9 mouse cellular contexts compared by ENCODE assay signal in the genomic region with DNA sequence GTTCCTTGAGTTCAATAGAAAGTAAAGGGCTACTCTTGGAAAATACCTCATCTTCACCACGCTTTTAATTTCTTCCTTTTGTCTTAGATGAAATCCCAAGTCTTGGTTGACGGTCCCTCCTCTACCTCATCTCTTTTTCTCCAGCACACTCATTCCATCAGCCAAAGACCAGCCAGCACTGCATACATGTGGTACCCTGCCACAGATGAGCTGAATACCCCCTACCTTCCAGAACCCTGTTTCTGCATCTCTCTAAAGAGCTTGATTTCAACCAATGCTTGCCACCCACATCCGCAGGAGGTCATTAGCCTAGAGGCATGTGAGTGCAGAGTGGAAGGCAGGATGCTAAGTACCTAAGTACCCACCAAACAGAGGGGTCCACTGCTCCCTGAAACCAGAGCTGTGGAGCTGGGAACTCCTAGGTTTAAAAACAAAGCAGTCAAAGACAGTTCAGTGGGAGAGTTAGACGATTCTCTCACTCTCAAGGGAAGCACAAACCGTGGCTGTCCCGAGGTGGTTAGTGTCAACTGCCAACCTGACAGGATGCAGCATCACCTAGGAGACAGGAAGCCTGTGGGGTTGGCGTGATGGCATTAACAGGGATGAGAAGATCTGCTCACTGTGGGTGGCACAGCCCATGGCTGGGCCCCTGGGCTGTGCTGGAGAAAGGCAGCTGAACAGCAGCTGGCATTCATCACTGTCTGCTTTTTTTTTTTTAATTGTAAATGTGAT.
DNase-seq lines count a peak whose midpoint lies in the region; ATAC-seq and TF ChIP-seq lines count a peak whose summit lies in the region.
"Had no signal": no experiment of that assay in that cellular context is flagged by ENCODE, and none has a peak within 500 bp of the region (broad histone marks: within the 10 kb centered on the region; RNA-seq: fewer than 3 reads in every experiment).

No protein-coding gene starts in this region.

- H3K9me3 ChIP-seq in heart, embryonic 13.5 days = no peaks in the 10 kb centered on the region
- H3K9me3 ChIP-seq in hindbrain, embryonic 13.5 days = no peaks in the 10 kb centered on the region

- no peak for TF ChIP-seq POLR2A in heart, adult 2 months (IDR thresholded peaks at IDR 0.05; ENCODE audit: insufficient read depth, low read depth, low read length)
- no peak for TF ChIP-seq POLR2A in brain, embryonic 14.5 days (IDR thresholded peaks at IDR 0.05; ENCODE audit: borderline replicate concordance, extremely low read depth, insufficient read depth, insufficient read length, poor library complexity, severe bottlenecking)

- intact Hi-C loops in heart, adult 2 months (cut with DNase I) = no loop called here

- no peaks in the 10 kb centered on the region for H3K27me3 ChIP-seq in heart, embryonic 13.5 days (replicated peaks)
- no peaks in the 10 kb centered on the region for H3K27me3 ChIP-seq in heart, adult 2 months (ENCODE audit: control insufficient read depth, insufficient read depth, low read length)
- H3K27me3 ChIP-seq in hindbrain, embryonic 13.5 days = no peaks in the 10 kb centered on the region

- no peak overlapping the region for H3K4me3 ChIP-seq in heart, embryonic 13.5 days
- H3K4me3 ChIP-seq in heart, adult 2 months = no peak overlapping the region
- H3K4me3 ChIP-seq in hindbrain, embryonic 13.5 days = no peak overlapping the region

- no peak overlapping the region for H3K4me2 ChIP-seq in heart, embryonic 13.5 days
- H3K4me2 ChIP-seq in hindbrain, embryonic 13.5 days = no peak overlapping the region

- H3K4me1 ChIP-seq in heart, embryonic 13.5 days = peaks cover 48% of the 10 kb centered on the region
- peaks cover 6% of the 10 kb centered on the region for H3K4me1 ChIP-seq in heart, adult 2 months (ENCODE audit: control insufficient read depth, insufficient read depth, low read length)
- H3K4me1 ChIP-seq in hindbrain, embryonic 13.5 days (replicated peaks) = peaks cover 41% of the 10 kb centered on the region

- H3K9ac ChIP-seq in heart, embryonic 13.5 days = no peak overlapping the region
- no peak overlapping the region for H3K9ac ChIP-seq in heart, adult 2 months (ENCODE audit: low read depth, low read length)
- no peak overlapping the region for H3K9ac ChIP-seq in hindbrain, embryonic 13.5 days

- 42% methylated on average over 7 of the region's 7 CpGs for WGBS in heart, embryonic 13.5 days
- 63% methylated on average over 7 of the region's 7 CpGs for WGBS in heart, adult 2 months
- WGBS in hindbrain, embryonic 13.5 days = 11% methylated on average over 7 of the region's 7 CpGs

- ATAC-seq in heart, embryonic 13.5 days (ENCODE audit: extremely low read depth, insufficient number of reproducible peaks, low FRiP score, low TSS enrichment) = no peak
- peak; percentile 86 for ATAC-seq in hindbrain, embryonic 13.5 days (ENCODE audit: low FRiP score)

- no peaks in the 10 kb centered on the region for H3K36me3 ChIP-seq in heart, embryonic 13.5 days
- H3K36me3 ChIP-seq in heart, adult 2 months (ENCODE audit: control insufficient read depth, insufficient read depth, low read length) = peaks cover 2% of the 10 kb centered on the region; the same call in 1 of the 2 replicates
- no peaks in the 10 kb centered on the region for H3K36me3 ChIP-seq in hindbrain, embryonic 13.5 days

- no peak for TF ChIP-seq EP300 in heart, adult 2 months (IDR thresholded peaks at IDR 0.05; ENCODE audit: insufficient read depth, low read depth, low read length)

- H3K27ac ChIP-seq in heart, embryonic 13.5 days (replicated peaks) = peak overlapping the region; percentile 56; the same call in 1 of the 2 replicates
- H3K27ac ChIP-seq in heart, adult 2 months = no peak overlapping the region
- peak overlapping the region; percentile 86 for H3K27ac ChIP-seq in hindbrain, embryonic 13.5 days

- H3K79me2 ChIP-seq in heart, adult 2 months (replicated peaks; ENCODE audit: control insufficient read depth, insufficient read depth, low read length) = no peaks in the 10 kb centered on the region

- TF ChIP-seq CTCF in heart, adult 2 months (IDR thresholded peaks at IDR 0.05) = no peak
- TF ChIP-seq CTCF in brain, embryonic 14.5 days (IDR thresholded peaks at IDR 0.05; ENCODE audit: borderline replicate concordance, extremely low read depth, insufficient read depth, insufficient read length) = no peak

- DNase-seq in heart, adult 2 months = no peak
- DNase-seq in brain, embryonic 14.5 days (ENCODE audit: low read depth) = peak; percentile 83
- peak; percentile 51 for DNase-seq in neural tube, embryonic 10.5 days (ENCODE audit: extremely low spot score, low spot score)
- DNase-seq in layer of hippocampus, adult 18-20 months (ENCODE audit: low spot score in 2 of 2) = no peak
- no peak for DNase-seq in cerebellum, adult 9-10 months
- no peak for DNase-seq in gastrocnemius, adult 8-10 months (ENCODE audit: low spot score in 2 of 2)
- DNase-seq: cerebellum, adult 8-10 months had no signal

Comparison
In these comparisons a context has a peak if more than half of its experiments do, and no peak if none do; other contexts are left out.
1. DNase-seq: peak in brain, embryonic 14.5 days (single experiment) and neural tube, embryonic 10.5 days (single experiment); none in heart, adult 2 months (0 of 2), layer of hippocampus, adult 18-20 months (0 of 2), cerebellum, adult 9-10 months (single experiment) and gastrocnemius, adult 8-10 months (0 of 2).